Mouse (Mus musculus): ENCODE data around the gene Maz. TPM values are rescaled to one million over a fixed set of nuclear protein-coding genes. Genes with fewer than 3 reads are reported as not detected.

Gene Maz
- total and polyA plus RNA-seq, 2 experiments from 2014 or later, result 15.6 to 89.3 TPM

- Histone ChIP-seq H3K27me3 (ENCODE audit: control insufficient read depth, insufficient read depth, low read length) (no peaks in the 10 kb centered on the region), H3K4me2 (ENCODE audit: low read depth, low read length) (peak within 1 kb of the TSS; percentile 78), H3K9ac (replicated peaks; ENCODE audit: low read depth, low read length) (peak within 1 kb of the TSS; percentile 46), H3K36me3 (replicated peaks; ENCODE audit: control insufficient read depth, insufficient read depth, low read length) (peaks cover 27% of the 10 kb centered on the region), H3K4me1 (ENCODE audit: control insufficient read depth, insufficient read depth) (peaks cover 35% of the 10 kb centered on the region), H3K9me3 (replicated peaks; ENCODE audit: control insufficient read depth, low read length) (no peaks in the 10 kb centered on the region), H3K4me3 (ENCODE audit: low read depth, low read length) (peak within 1 kb of the TSS; percentile 46), H3K27ac (ENCODE audit: low read depth) (peak within 1 kb of the TSS; percentile 18; the same call in 1 of the 2 replicates)
- no peak for ATAC-seq (ENCODE audit: insufficient read depth, low read depth)
- TF ChIP-seq CTCF (IDR thresholded peaks at IDR 0.05; ENCODE audit: low read depth) (no peak), EP300 (IDR thresholded peaks at IDR 0.05; ENCODE audit: low read depth) (no peak)
- 3% methylated on average over 37 of the region's 37 CpGs for WGBS
- DNase-seq (ENCODE audit: low spot score), result peak; percentile 45
Measured at GRCm38 (mm10) chr7:127020901-127021562, 5.8 kb downstream of the Maz start, which contains the start of the genes Gm42742 and Prrt2. Gm42742 (minus strand) TSS chr7:127021097. Prrt2 (minus strand) TSS chr7:127021211.

GRCm38 (mm10) chr7:127020491-127020890, 6.3 kb downstream of the Maz start:
- H3K9me3 ChIP-seq (replicated peaks; ENCODE audit: control insufficient read depth, low read length), result no peaks in the 10 kb centered on the region
- no peaks in the 10 kb centered on the region for H3K27me3 ChIP-seq (ENCODE audit: control insufficient read depth, insufficient read depth, low read length)
- peak overlapping the region; percentile 78 for H3K4me2 ChIP-seq (ENCODE audit: low read depth, low read length)
- TF ChIP-seq EP300 (IDR thresholded peaks at IDR 0.05; ENCODE audit: low read depth) (no peak), CTCF (IDR thresholded peaks at IDR 0.05; ENCODE audit: low read depth) (no peak)
- 36% methylated on average over 5 of the region's 5 CpGs for WGBS
- H3K36me3 ChIP-seq (replicated peaks; ENCODE audit: control insufficient read depth, insufficient read depth, low read length), result peaks cover 27% of the 10 kb centered on the region
- peak overlapping the region; percentile 46 for H3K4me3 ChIP-seq (ENCODE audit: low read depth, low read length)
- H3K4me1 ChIP-seq (ENCODE audit: control insufficient read depth, insufficient read depth), result peaks cover 41% of the 10 kb centered on the region
- DNase-seq (ENCODE audit: low spot score) (no peak), ATAC-seq (ENCODE audit: insufficient read depth, low read depth) (no peak)
- H3K27ac ChIP-seq (ENCODE audit: low read depth), result 0 out of 2 replicates have a peak overlapping the region, but pooled peaks have one; percentile 18
- H3K9ac ChIP-seq (replicated peaks; ENCODE audit: low read depth, low read length), result peak overlapping the region; percentile 46

- TF ChIP-seq CTCF (IDR thresholded peaks at IDR 0.05; ENCODE audit: low read depth) (no peak), EP300 (IDR thresholded peaks at IDR 0.05; ENCODE audit: low read depth) (no peak)
- no peak for DNase-seq (ENCODE audit: low spot score)
- H3K4me3 ChIP-seq (ENCODE audit: low read depth, low read length), result no peak overlapping the region
- peaks cover 31% of the 10 kb centered on the region for H3K36me3 ChIP-seq (replicated peaks; ENCODE audit: control insufficient read depth, insufficient read depth, low read length)
- H3K27ac ChIP-seq (ENCODE audit: low read depth), result no peak overlapping the region
- peaks cover 44% of the 10 kb centered on the region for H3K4me1 ChIP-seq (ENCODE audit: control insufficient read depth, insufficient read depth)
- H3K9ac ChIP-seq (replicated peaks; ENCODE audit: low read depth, low read length), result peak overlapping the region; percentile 46; the same call in 1 of the 2 replicates
- H3K4me2 ChIP-seq (ENCODE audit: low read depth, low read length), result peak overlapping the region; percentile 78
- H3K27me3 ChIP-seq (ENCODE audit: control insufficient read depth, insufficient read depth, low read length), result no peaks in the 10 kb centered on the region
- 65% methylated on average over 3 of the region's 3 CpGs for WGBS
- H3K9me3 ChIP-seq (replicated peaks; ENCODE audit: control insufficient read depth, low read length), result no peaks in the 10 kb centered on the region
- no peak for ATAC-seq (ENCODE audit: insufficient read depth, low read depth)
Measured at GRCm38 (mm10) chr7:127020031-127020430, 6.8 kb downstream of the Maz start.

- Histone ChIP-seq H3K27me3 (ENCODE audit: control insufficient read depth, insufficient read depth, low read length) (no peaks in the 10 kb centered on the region), H3K4me1 (ENCODE audit: control insufficient read depth, insufficient read depth) (peaks cover 39% of the 10 kb centered on the region), H3K4me3 (ENCODE audit: low read depth, low read length) (no peak overlapping the region), H3K9ac (replicated peaks; ENCODE audit: low read depth, low read length) (no peak overlapping the region), H3K4me2 (ENCODE audit: low read depth, low read length) (peak overlapping the region; percentile 78; the same call in 1 of the 2 replicates), H3K9me3 (replicated peaks; ENCODE audit: control insufficient read depth, low read length) (no peaks in the 10 kb centered on the region), H3K36me3 (replicated peaks; ENCODE audit: control insufficient read depth, insufficient read depth, low read length) (peaks cover 30% of the 10 kb centered on the region), H3K27ac (ENCODE audit: low read depth) (no peak overlapping the region)
- DNase-seq (ENCODE audit: low spot score) (no peak), ATAC-seq (ENCODE audit: insufficient read depth, low read depth) (no peak)
- TF ChIP-seq EP300 (IDR thresholded peaks at IDR 0.05; ENCODE audit: low read depth) (no peak), CTCF (IDR thresholded peaks at IDR 0.05; ENCODE audit: low read depth) (no peak)
- 78% methylated on average over 14 of the region's 14 CpGs for WGBS
Measured at GRCm38 (mm10) chr7:127019306-127019960, 7.4 kb downstream of the Maz start.

GRCm38 (mm10) chr7:127018416-127019305, 8.2 kb downstream of the Maz start:
- Histone ChIP-seq H3K9me3 (replicated peaks; ENCODE audit: control insufficient read depth, low read length) (no peaks in the 10 kb centered on the region), H3K4me3 (ENCODE audit: low read depth, low read length) (no peak overlapping the region), H3K36me3 (replicated peaks; ENCODE audit: control insufficient read depth, insufficient read depth, low read length) (peaks cover 22% of the 10 kb centered on the region), H3K27me3 (ENCODE audit: control insufficient read depth, insufficient read depth, low read length) (no peaks in the 10 kb centered on the region), H3K9ac (replicated peaks; ENCODE audit: low read depth, low read length) (no peak overlapping the region), H3K4me1 (ENCODE audit: control insufficient read depth, insufficient read depth) (peaks cover 31% of the 10 kb centered on the region), H3K4me2 (ENCODE audit: low read depth, low read length) (no peak overlapping the region), H3K27ac (ENCODE audit: low read depth) (peak overlapping the region; percentile 88; the same call in 1 of the 2 replicates)
- TF ChIP-seq EP300 (IDR thresholded peaks at IDR 0.05; ENCODE audit: low read depth), result no peak
- no peak for TF ChIP-seq CTCF (IDR thresholded peaks at IDR 0.05; ENCODE audit: low read depth)
- DNase-seq (ENCODE audit: low spot score) (no peak), ATAC-seq (ENCODE audit: insufficient read depth, low read depth) (no peak)
- 65% methylated on average over 15 of the region's 15 CpGs for WGBS

All from heart, postnatal 0 days (tissue).